Mouse (Mus musculus): Measurements from ENCODE around the gene Hoxb6.

Hoxb6 gene

DNA sequence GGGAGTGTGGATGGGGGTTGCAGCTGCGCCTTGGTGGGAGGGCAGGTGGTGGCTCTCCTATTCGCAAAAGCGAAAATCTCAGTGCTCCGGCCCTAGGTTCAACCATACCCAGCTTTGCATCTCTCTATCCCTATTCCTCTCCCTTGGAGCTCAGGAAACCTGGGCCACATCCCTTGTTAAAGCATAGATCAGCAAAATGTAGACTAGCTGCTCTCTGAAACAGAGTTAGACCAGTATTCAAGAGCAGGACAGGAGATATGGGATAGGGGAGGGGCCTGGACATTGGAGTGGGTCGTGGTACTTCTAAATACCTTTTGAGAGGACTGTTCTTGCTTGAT, 23.0 kb downstream of the Hoxb6 start:
- no peak for DNase-seq (ENCODE audit: low read depth, low spot score)

DNA sequence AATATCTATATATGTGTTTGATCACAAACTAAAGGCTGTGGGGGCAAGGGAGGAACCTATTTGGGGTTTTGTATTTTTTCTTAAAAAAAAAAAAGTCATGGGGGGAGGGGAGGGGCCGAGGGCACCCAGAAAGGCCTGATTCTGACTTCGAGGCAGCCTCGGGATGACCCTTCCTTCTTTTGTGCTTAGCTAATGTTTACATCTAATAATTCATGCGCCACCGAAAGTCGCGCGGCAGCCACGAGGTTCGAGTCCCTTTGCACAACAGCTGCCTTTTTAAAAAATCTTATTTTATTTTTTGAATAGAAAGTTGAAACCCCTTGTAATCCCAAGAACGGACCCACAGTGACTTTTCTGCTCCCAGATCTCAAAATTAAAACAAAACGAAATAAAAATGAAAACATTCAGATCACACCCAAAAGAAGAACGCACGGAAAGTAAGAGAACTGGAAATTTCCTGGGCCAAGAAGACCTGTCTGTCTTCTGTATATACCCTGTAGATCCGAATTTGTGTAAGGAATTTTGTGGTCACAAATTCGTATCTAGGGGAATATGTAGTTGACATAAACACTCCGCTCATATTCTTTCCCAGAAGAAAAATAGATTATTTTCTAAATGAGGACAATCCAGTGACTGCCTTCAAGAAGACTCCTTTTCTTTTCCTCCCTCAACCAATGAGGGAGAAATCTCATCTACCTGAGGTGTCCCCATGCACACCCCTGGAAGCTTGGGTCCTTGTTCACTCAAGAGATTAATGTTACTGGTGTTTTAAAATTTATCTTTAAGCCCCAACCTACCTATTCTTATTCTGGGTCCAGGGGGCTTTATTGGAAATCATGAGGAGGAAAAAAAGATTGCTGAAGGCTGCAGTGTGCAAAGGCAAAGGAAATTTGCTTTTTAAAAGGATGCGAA, 24.7 kb downstream of the Hoxb6 start:
- DNase-seq (ENCODE audit: low read depth, low spot score), result no peak

DNA sequence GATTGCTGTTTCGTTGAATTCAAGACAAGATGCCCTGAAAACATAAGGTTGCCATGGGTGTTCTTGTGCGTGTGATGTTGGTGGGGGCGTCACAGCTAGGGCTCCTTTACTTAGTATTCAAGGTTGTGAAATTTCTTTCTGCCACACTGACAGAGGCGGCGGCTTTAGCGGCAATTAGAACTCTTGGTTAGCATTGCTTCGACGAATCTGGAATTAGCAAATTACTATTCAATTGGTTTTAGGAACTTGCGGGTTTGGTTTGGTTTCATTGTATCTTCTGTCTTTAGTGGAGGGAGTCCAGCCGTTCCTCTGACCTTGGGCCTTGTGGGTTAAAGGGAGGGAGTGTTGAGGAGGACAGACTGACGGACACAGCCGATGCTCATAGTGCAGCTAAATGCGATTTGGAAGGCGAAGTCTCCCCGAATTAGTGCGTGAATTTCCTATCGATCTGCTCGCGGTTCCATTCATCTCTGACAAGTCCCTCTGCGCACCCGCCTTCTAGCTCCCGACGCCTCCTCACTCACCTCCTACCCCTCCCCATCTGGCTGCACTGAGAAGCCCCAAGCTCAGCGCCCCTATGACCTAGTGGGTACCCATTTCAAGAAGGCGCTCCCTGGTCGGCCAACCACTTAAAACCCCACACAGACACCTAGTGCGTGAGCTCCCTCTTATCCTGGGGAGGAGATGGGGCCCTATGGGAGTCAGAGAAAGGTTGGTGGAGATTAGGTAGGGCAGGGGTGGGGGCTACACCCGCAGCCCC, 25.5 kb downstream of the Hoxb6 start, which contains the start of gene Hoxb4:
Gene Hoxb4, plus strand, starts transcription at position 660 of the 760 bp plus-strand sequence.
- peak; percentile 44 for DNase-seq (ENCODE audit: low read depth, low spot score)

DNA sequence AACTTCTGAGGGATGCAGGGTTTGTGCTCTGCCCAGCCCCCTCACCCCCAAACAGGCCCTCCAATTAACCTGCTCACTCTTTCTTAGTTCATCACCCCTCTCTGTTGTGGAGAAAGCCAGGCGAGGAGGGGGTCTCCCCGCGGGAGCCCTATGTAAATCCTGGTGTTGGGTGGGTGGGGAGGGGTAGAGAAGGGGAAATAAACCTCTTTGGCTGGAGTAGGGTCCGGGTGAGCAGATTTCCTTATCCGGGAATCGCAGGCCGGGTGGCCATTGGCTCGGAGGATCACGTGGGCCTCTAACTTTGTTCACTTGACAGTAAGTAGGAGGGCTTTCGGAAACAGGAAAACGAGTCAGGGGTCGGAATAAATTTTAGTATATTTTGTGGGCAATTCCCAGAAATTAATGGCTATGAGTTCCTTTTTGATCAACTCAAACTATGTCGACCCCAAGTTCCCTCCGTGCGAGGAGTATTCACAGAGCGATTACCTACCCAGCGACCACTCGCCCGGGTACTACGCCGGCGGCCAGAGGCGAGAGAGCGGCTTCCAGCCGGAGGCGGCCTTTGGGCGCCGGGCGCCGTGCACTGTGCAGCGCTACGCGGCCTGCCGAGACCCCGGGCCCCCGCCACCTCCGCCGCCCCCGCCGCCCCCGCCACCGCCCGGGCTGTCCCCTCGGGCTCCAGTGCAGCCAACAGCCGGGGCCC, 26.2 kb downstream of the Hoxb6 start:
- DNase-seq (ENCODE audit: low read depth, low spot score), result peak; percentile 88

DNA sequence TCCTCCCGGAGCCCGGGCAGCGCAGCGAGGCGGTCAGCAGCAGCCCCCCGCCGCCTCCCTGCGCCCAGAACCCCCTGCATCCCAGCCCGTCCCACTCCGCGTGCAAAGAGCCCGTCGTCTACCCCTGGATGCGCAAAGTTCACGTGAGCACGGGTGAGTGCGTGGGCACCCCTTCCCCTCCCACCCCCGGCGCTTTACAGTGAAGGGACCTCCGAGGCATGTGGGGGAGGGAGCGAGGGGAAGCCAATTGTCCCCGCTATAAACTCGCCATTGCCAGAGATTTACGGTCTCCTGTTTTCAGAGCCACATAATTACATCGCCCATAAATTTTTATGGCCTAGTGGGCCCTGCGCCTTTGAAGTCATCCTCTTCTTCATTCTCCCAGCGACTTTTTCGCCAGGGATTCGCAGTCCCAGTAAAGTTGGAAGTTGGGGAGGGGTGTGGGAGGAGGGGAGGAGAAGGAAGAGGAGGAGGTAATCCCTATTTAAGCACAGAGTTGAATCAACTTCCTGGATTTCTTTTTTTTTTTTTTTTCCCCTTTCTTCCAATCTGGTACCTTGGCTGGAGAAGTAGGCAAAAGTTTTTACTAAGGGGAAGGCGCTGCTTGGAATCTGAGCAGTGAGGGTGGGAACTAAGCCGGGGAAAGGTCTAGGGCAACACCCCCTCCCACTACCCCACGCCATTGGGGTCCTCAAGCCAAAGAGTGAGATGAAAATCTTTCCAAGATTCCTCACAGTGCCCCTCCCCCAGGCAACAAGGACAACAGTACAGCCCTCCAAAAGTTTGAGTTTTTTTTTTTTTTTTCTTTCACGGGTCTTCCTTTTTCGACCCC, 27.0 kb downstream of the Hoxb6 start:
- DNase-seq (ENCODE audit: low read depth, low spot score), result peak; percentile 51

DNA sequence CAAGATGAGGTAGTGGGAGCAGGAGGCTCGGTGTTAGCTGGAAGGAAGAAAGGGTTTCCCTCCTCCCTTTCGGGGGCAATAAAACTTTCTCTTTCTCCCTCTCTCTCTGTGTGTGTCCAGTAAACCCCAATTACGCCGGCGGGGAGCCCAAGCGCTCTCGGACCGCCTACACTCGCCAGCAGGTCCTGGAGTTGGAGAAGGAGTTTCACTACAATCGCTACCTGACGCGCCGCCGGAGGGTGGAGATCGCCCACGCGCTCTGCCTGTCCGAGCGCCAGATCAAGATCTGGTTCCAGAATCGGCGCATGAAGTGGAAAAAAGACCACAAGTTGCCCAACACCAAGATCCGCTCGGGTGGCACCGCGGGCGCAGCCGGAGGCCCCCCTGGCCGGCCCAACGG, 27.6 kb downstream of the Hoxb6 start:
- DNase-seq (ENCODE audit: low read depth, low spot score), result peak; percentile 61

DNA sequence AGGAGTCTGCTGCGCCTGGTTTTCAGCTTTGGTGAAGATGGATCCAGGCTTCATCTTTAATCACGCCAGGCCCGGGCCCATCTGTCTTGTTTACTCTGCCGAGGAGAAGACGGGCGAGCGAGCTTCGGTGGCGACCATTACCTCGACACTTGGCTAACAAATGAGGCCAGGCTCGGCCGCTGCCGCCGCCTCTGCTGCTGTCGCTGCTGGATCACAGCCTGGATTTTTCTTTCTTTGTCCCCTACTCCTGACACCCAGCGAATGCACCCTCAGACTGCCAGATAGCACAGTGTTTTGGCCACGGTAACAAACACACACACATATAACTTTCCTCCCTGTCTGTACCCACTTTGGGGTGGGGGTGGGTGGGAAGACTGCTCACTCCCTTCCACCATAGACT, 28.4 kb downstream of the Hoxb6 start:
- DNase-seq (ENCODE audit: low read depth, low spot score), result peak; percentile 49

DNA sequence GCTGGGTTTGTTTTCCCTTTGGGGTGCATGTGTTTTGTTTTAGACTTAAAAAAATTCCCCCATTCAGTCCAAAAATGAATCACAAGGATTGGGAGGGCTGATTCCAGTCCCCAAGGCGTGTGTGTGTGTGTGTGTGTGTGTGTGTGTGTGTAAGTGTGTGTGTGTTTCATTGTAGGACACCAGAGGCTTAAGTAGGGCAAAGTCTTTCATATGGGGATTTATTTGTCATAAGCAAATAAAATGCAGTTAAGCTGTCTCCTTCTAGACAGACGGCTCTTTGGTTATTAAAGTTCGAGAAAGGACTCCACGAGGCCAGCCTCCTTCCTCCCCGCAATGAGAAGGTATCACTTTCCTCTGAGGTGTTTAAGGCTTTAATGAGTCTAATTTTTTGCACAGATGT, 29.6 kb downstream of the Hoxb6 start:
- no peak for DNase-seq (ENCODE audit: low read depth, low spot score)

DNA sequence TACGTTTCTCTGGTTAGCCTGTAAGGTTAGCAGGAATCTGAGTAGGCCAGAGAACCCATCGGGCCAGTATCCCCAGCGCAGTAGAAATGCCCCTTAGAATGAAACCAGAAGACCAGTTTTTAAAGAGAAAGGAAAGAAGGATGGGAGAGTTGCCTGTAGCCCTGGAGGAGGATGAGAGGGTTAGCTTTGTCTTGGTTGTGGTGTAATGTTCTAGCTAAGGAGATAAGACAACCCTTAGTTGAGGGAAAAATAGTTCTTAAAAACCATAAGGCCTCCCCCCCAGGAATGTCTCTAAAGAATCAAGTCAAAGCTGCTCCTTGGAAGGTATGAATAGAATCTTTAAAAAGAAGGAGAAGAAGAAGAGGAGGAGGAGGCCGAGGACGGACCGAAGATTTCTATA, 30.5 kb downstream of the Hoxb6 start:
- no peak for DNase-seq (ENCODE audit: low read depth, low spot score)

DNA sequence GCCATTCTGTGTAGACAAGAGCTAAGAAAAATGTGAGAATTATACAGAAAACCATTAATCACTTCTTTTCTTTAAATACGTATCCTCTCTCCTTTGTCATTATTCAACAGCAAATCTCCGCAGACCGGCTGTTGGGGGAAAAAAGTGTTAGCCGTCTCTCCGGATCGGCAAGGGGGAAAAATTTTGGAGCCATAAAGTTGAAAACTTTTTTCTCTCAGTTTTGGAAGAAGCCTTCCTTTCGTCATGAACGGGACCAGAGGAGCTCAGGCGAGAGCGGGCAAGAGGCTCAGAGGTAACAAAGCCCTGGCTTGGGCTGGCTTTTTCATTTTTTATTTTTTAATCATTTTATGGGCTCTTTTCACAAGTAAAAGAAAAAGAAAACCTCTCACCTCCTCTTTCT, 30.9 kb downstream of the Hoxb6 start, which contains the start of gene Hoxb3:
Gene Hoxb3, plus strand, starts transcription at position 173 of the 400 bp plus-strand sequence.
- no peak for DNase-seq (ENCODE audit: low read depth, low spot score)

DNA sequence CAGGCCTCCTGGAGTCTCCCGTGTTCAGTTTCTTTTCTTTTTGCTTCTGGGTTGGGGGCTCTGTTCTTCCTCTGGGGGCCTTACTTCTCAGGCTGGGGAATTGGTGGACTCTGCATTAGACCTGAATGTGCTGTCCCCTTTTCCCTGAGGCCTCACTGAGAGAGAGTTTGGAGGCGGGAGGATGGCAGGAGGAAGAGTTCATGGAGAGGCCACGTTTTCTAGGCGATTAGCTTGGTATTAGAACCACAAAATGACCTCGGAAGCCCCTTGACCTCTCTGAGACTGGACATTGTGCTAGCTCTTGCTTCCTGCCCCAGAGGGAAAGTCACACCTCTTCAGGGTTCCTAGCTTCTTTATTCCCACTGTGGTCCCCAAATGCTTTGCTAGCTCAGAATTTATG, 31.8 kb downstream of the Hoxb6 start:
- no peak for DNase-seq (ENCODE audit: low read depth, low spot score)

DNA sequence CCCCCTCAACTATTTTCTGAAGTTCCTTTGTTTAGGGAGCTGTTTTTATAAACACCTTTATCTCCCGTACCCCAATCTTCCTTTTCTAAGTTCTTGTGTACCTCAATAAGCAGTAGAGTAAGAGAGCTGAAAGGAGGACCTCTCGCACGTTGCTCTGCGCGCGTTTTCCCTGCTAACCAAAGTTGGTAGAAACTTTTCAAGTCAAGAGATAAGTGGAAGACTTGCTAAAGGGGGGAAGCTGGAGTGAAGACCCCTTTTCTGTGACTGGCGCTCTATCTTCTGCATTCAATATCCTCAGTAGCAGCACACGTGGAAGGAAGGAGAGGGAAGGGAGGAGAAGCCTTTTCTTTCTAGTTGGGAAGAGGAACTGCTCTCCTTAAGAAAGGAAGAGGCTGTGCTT, 32.7 kb downstream of the Hoxb6 start:
- no peak for DNase-seq (ENCODE audit: low read depth, low spot score)

DNA sequence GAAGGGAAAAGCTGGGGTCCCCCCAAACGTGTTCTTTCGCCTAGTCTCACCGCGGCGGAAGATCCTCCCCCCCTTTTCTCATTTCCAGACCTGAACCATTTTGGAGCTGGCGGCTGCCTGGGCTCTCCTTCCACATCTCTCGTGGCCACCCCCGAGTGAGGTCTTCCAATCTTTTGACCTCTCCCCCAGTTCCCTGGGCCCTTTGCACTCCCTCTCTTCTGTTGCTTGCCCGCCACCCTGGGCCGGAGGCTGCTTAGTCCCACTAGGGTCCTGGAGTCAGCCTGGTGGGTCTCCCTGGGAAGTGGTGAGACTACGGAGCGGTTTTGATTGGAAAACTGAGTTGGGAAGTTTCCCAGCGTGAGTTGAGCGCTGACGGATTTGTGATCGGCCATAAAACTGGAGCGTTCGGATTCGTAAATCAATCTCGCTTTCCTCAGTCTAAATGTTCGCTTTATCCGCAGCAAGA, 33.5 kb downstream of the Hoxb6 start:
- peak; percentile 34 for DNase-seq (ENCODE audit: low read depth, low spot score)

DNA sequence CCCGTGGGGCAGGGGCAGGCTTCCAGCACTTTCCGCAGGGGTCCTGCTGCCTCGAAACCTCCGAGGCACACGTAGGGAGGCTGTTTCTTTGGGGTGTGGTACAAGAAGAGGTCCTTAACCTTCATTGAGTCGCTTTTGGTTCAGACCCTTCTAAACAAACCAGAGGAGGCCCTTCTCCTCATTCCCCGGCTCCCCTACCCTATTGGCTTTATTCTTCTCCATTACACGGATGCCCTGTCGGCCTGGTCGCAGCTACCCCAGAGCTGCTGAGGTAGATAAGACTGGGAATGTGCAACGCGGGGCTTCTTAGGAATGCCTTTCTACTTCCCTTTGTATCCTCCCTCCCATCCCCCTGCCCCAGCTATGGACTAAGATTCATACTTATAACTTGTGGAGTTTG, 34.4 kb downstream of the Hoxb6 start:
- DNase-seq (ENCODE audit: low read depth, low spot score), result no peak

DNA sequence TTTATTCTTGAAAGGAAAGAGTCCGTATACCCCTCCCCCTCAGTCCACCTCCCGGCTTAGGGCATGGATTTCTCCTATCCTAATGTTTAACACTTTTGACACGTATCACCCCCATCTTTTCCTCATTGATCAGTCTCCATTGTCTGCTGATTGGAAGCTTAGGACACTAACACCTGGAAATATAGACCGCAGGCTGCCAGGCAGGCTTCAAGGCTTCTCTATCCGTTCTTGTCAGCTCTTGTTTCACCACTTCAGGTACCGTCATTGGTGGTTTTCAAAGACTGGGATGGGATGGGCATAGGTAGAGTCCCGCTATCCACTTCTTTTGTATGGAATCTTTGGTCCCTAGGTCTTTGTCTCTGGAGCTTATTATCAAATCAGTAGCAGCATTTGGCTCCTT, 34.8 kb downstream of the Hoxb6 start:
- no peak for DNase-seq (ENCODE audit: low read depth, low spot score)

DNA sequence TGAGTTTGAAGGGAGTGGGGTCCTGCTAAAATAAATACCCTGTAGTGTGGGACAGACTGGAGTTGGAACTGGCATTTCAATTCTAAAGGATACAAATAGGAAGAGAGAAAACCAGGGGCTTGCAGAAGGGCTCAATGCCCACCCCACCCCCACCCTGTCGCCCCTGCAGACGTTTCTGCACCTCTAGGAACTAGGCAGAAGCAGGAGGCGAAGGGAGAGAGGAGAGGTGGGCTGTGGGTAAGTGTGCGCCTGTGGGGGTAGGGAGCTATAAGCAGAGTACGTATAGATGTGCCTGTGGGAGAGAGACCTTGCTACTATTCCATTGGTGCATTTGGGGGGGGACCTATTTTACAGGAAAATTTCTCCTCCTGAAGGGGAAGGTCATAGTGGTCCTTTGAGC, 35.5 kb downstream of the Hoxb6 start:
- no peak for DNase-seq (ENCODE audit: low read depth, low spot score)

DNA sequence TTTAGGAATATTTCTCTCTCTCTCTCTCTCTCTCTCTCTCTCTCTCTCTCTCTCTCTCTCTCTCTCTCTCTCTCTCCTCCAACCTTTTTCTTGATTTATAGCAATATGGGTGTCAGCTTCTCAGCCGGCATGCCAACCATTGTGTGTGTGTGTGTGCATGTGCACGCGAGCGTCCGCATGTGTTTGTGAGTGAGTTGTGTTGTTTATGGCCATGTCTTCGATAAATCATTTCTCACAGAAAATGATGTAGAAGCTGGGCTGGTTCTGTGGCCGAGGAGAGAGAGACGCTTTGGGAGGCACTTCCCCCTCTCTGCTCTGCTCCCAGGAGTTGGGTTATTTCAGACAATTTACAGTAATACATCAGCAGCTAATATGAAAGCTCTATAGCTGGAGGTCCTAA, 36.3 kb downstream of the Hoxb6 start:
- DNase-seq (ENCODE audit: low read depth, low spot score), result no peak

DNA sequence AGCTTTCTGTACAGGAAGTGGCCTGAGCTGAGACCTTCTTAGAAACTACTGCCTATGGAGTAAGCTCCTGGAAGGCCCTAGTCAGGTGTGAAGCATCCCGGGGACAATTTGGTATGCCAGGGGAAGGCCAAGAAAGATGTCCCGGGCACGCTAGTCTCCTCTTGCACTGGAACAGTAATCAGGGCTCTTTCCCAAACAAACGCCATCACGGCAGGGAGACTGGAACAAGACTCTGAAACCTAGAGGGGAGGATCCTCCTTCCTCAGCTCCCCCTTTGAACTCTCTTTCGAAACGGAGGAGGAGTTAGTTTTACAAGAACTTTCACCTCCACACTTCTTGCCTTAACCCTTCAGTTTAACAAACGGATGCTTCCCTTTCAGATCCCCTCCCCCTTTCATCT, 39.8 kb downstream of the Hoxb6 start:
- peak; percentile 45 for DNase-seq (ENCODE audit: low read depth, low spot score)

DNA sequence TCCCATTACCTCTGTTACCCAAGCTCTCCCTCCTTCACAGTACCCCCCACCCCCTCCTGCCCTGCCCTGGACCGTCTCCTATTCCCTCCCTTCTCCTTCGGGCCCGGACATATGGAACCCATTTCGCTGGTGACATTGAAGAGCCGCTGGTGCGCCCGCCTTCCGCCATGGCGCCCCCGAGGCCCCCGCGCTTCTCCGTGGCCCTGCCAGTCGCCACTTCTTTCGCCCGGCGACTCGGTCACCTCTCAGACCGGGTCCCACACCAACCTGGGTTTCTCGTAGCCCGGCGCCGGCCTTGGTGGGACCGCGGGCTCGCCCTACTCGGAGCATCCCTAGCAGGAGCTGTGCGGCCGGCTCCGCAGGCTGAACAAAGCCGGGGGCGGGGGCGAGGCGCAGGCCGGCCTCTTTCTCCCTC, 40.3 kb downstream of the Hoxb6 start:
- peak; percentile 50 for DNase-seq (ENCODE audit: low read depth, low spot score)

DNA sequence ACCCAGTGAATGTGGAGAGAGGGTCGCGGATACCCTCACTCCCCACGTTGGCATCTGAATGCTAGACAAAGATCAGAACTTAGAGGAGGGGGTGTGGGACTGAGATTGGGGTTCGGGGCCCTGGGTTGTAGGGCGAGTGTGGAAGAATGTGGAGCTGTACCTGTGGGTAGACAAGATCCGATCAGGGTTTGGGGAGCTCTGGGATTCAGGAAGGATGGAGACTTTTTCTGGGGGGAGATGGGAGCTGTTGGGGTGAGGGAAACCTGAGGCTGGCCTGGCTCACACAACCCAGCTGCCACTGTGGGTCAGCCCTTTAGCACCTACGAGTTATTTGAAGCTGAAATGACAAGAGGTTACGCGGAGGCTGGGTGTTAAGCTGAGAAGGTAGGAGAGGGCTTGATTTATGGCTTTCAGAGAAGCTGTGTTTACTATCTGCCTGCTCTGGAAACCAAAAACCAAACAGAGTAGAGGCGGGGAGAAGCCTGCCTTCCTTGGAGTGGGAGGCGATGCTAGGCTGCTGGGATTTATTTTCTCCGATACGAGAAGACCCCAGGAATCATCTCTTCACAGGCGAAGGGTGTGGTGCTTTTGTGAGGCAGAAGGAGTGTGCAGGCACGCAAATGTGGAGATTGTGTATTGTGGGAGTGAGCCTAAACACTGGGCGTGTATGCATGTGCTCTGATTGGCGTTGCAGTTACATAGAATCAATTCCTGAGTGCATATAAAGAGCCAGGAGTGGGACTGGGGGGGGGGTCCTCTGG, 41.1 kb downstream of the Hoxb6 start:
- DNase-seq (ENCODE audit: low read depth, low spot score), result no peak

DNA sequence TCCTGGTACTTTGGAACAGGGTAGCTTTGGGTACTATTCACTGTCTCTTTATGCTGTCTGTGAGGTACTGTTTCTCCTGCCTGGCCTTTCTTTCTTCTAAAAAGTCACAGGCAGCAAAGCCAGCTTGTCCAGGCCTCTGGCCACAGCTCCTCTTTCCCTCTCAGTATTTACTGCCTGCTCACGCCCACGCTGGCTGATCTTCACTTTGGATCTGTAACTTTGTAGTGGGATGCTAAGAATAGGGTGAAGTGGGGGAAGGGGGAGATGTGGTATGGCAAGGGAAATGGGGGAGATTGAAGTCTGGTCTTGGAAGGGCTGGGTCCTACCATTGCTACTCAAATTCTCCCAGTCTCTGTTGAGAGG, 41.7 kb downstream of the Hoxb6 start:
- DNase-seq (ENCODE audit: low read depth, low spot score), result no peak
